Mouse (Mus musculus): ENCODE data around the gene Wipi1. TPM values are rescaled to one million over a fixed set of nuclear protein-coding genes. Genes with fewer than 3 reads are reported as not detected.

Wipi1 gene
- total and polyA plus RNA-seq, 3 experiments: 2.6 to 8.2 TPM; not detected in 1

- no peaks in the 10 kb centered on the region for H3K9me3 ChIP-seq (replicated peaks; ENCODE audit: insufficient read depth, low read length)
- H3K36me3 ChIP-seq (ENCODE audit: control insufficient read depth in 1 of 2, insufficient read depth in 2 of 2, low read length in 2 of 2): peaks cover 0 to 24% of the 10 kb centered on the region in 2 experiments; a peak in 2 of 4 replicates
- H3K27me3 ChIP-seq (ENCODE audit: control insufficient read depth in 1 of 2, insufficient read depth in 2 of 2, low read length in 2 of 2): no peaks in the 10 kb centered on the region
- peak overlapping the region; percentile 5 to 65; a peak in 3 of 4 replicates for H3K4me3 ChIP-seq (ENCODE audit: control insufficient read depth in 1 of 2, insufficient read depth in 1 of 2, low read depth in 2 of 2, low read length in 2 of 2)
- peak; percentile 60 for DNase-seq (ENCODE audit: low read depth, low spot score)
- H3K4me1 ChIP-seq (ENCODE audit: control insufficient read depth in 1 of 2, insufficient read depth in 2 of 2, low read length in 2 of 2): peaks cover 27 to 32% of the 10 kb centered on the region in 2 experiments
- peak overlapping the region; percentile 2; the same call in 1 of the 2 replicates for H3K9ac ChIP-seq (ENCODE audit: control insufficient read depth, low read depth, low read length, poor library complexity, severe bottlenecking)
- no peaks in the 10 kb centered on the region for H3K79me2 ChIP-seq (ENCODE audit: control insufficient read depth, insufficient read depth, low read length, poor library complexity)
- H3K27ac ChIP-seq (ENCODE audit: control insufficient read depth, low read depth, low read length): peak overlapping the region; percentile 93
- TF ChIP-seq MXI1 (IDR thresholded peaks at IDR 0.05; ENCODE audit: low read depth, low read length) (0 out of 2 replicates have a peak, but pooled peaks have one; percentile 8), MAFK (IDR thresholded peaks at IDR 0.05; ENCODE audit: borderline replicate concordance, low read depth, low read length) (0 out of 2 replicates have a peak, but pooled peaks have one; percentile 7), KAT2A (conservative IDR thresholded peaks at IDR 0.05; ENCODE audit: low read depth, low read length) (no peak; the same call in 1 of the 2 replicates), MYC (IDR thresholded peaks at IDR 0.05; ENCODE audit: low read depth, low read length) (peak; percentile 33; the same call in 1 of the 2 replicates), HCFC1 (IDR thresholded peaks at IDR 0.05; ENCODE audit: low read depth, low read length) (peak; percentile 33; the same call in 1 of the 2 replicates), POLR2AphosphoS5 (IDR thresholded peaks at IDR 0.05; ENCODE audit: borderline replicate concordance, low read depth, low read length) (no peak), GATA1 (IDR thresholded peaks at IDR 0.05; ENCODE audit: low read depth, low read length) (peak; percentile 69; the same call in 1 of the 2 replicates), EP300 (IDR thresholded peaks at IDR 0.05; ENCODE audit: low read depth in 1 of 2, low read length in 2 of 2) (peak; percentile 67 to 75; a peak in 3 of 4 replicates), BHLHE40 (IDR thresholded peaks at IDR 0.05; ENCODE audit: borderline replicate concordance, low read depth, low read length) (peak; percentile 61), MAX (IDR thresholded peaks at IDR 0.05; ENCODE audit: low read length) (no peak), USF1 (IDR thresholded peaks at IDR 0.05; ENCODE audit: low read depth, low read length) (no peak), MYB (IDR thresholded peaks at IDR 0.05; ENCODE audit: low read depth, low read length) (no peak), ZKSCAN1 (IDR thresholded peaks at IDR 0.05; ENCODE audit: low read depth, low read length) (0 out of 2 replicates have a peak, but pooled peaks have one; percentile 7), CHD1 (IDR thresholded peaks at IDR 0.05; ENCODE audit: low read depth, low read length) (no peak), JUND (IDR thresholded peaks at IDR 0.05; ENCODE audit: low read depth, low read length) (no peak), RCOR1 (IDR thresholded peaks at IDR 0.05; ENCODE audit: low read depth, low read length) (peak; percentile 82), SMC3 (IDR thresholded peaks at IDR 0.05; ENCODE audit: low read depth, low read length) (no peak), TCF12 (IDR thresholded peaks at IDR 0.05; ENCODE audit: low read depth, low read length) (peak; percentile 72; the same call in 1 of the 2 replicates), SIN3A (IDR thresholded peaks at IDR 0.05; ENCODE audit: low read length) (peak; percentile 50; the same call in 1 of the 2 replicates), POLR2AphosphoS2 (IDR thresholded peaks at IDR 0.05; ENCODE audit: low read length) (no peak), NELFE (IDR thresholded peaks at IDR 0.05; ENCODE audit: low read depth, low read length) (no peak), ZC3H11A (IDR thresholded peaks at IDR 0.05; ENCODE audit: low read depth, low read length) (0 out of 2 replicates have a peak, but pooled peaks have one; percentile 18), CHD2 (IDR thresholded peaks at IDR 0.05; ENCODE audit: low read length) (no peak; the same call in 1 of the 2 replicates), CTCF (IDR thresholded peaks at IDR 0.05 in 2 of 3, conservative IDR thresholded peaks at IDR 0.05 in 1 of 3; ENCODE audit: control insufficient read depth in 1 of 3, insufficient read depth in 1 of 3, low read depth in 2 of 3, low read length in 3 of 3, poor library complexity in 1 of 3, severe bottlenecking in 1 of 3) (no peak), TBP (IDR thresholded peaks at IDR 0.05; ENCODE audit: low read depth, low read length) (no peak), NRF1 (IDR thresholded peaks at IDR 0.05; ENCODE audit: insufficient read depth, low read depth, low read length, poor library complexity, severe bottlenecking) (no peak), USF2 (IDR thresholded peaks at IDR 0.05; ENCODE audit: borderline replicate concordance in 1 of 2, insufficient read depth in 1 of 2, low read depth in 1 of 2, low read length in 2 of 2) (no peak), GABPA (IDR thresholded peaks at IDR 0.05; ENCODE audit: low read depth, low read length) (no peak), POLR2A (IDR thresholded peaks at IDR 0.05; ENCODE audit: control insufficient read depth in 1 of 2, insufficient read depth in 1 of 2, low read depth in 1 of 2, low read length in 2 of 2, poor library complexity in 1 of 2) (no peak), MEF2A (IDR thresholded peaks at IDR 0.05; ENCODE audit: extremely low read depth, insufficient replicate concordance, low read depth, low read length, poor library complexity, severe bottlenecking) (no peak), E2F4 (IDR thresholded peaks at IDR 0.05; ENCODE audit: borderline replicate concordance, low read depth, low read length) (no peak; the same call in 1 of the 2 replicates), ZNF384 (IDR thresholded peaks at IDR 0.05; ENCODE audit: low read depth, low read length) (peak; percentile 85), ZMIZ1 (IDR thresholded peaks at IDR 0.05; ENCODE audit: low read depth, low read length) (no peak), ELF1 (IDR thresholded peaks at IDR 0.05; ENCODE audit: low read depth, low read length) (no peak; the same call in 1 of the 2 replicates), UBTF (IDR thresholded peaks at IDR 0.05; ENCODE audit: borderline replicate concordance, insufficient read depth, low read depth, low read length) (no peak), ETS1 (IDR thresholded peaks at IDR 0.05; ENCODE audit: low read depth, low read length) (peak; percentile 99)
These were observed 25.3 kb downstream of the Wipi1 start for GRCm38 (mm10) chr11:109586424-109586823.
